Mouse (Mus musculus) retina, embryonic 14.5 days (tissue): ENCODE measurements around the gene Erich6b.

Experiments
- DNase-seq: peaks from one replicate; pipeline ENCODE4 v3.0.0-alpha.2; 2015; ENCODE audit warnings: low spot score

Gene Erich6b

GRCm38 (mm10) chr14:75642080-75642479, at the start of gene Erich6b:
TSS of gene Erich6b (plus strand) at chr14:75642259.
- DNase-seq, result no peak

GRCm38 (mm10) chr14:75592978-75593377, 49.1 kb upstream of the Erich6b start, which contains the start of gene Spert:
TSS of gene Spert (minus strand) at chr14:75593116.
- DNase-seq, result no peak

GRCm38 (mm10) chr14:75609176-75609575, 32.9 kb upstream of the Erich6b start:
- no peak for DNase-seq

GRCm38 (mm10) chr14:75616375-75616774, 25.7 kb upstream of the Erich6b start:
- DNase-seq, result no peak

- DNase-seq, result no peak
These were observed 19.1 kb upstream of the Erich6b start for GRCm38 (mm10) chr14:75622984-75623383.

- no peak for DNase-seq
These were observed 13.2 kb upstream of the Erich6b start for GRCm38 (mm10) chr14:75628870-75629269.

GRCm38 (mm10) chr14:75635350-75635749, 6.7 kb upstream of the Erich6b start:
- DNase-seq, result no peak

- no peak for DNase-seq
These were observed 6.0 kb upstream of the Erich6b start for GRCm38 (mm10) chr14:75636107-75636506.

GRCm38 (mm10) chr14:75637641-75638040, 4.4 kb upstream of the Erich6b start:
- DNase-seq, result no peak

- peak; percentile 69 for DNase-seq
These were observed 1.2 kb upstream of the Erich6b start for GRCm38 (mm10) chr14:75640846-75641245.

- no peak for DNase-seq
These were observed 690 bp upstream of the Erich6b start for GRCm38 (mm10) chr14:75641369-75641768.

GRCm38 (mm10) chr14:75645461-75645860, 3.4 kb downstream of the Erich6b start:
- no peak for DNase-seq

GRCm38 (mm10) chr14:75646060-75646459, 4.0 kb downstream of the Erich6b start:
- no peak for DNase-seq

- DNase-seq, result peak; percentile 28
These were observed 5.1 kb downstream of the Erich6b start for GRCm38 (mm10) chr14:75646968-75647829.

GRCm38 (mm10) chr14:75660936-75661335, 18.9 kb downstream of the Erich6b start:
- DNase-seq, result no peak

- no peak for DNase-seq
These were observed 19.5 kb downstream of the Erich6b start for GRCm38 (mm10) chr14:75661548-75661947.

GRCm38 (mm10) chr14:75665430-75666180, 23.5 kb downstream of the Erich6b start:
- no peak for DNase-seq

GRCm38 (mm10) chr14:75669085-75669645, 27.1 kb downstream of the Erich6b start:
- no peak for DNase-seq

GRCm38 (mm10) chr14:75676316-75676715, 34.3 kb downstream of the Erich6b start:
- no peak for DNase-seq

GRCm38 (mm10) chr14:75690428-75690827, 48.4 kb downstream of the Erich6b start:
- no peak for DNase-seq

GRCm38 (mm10) chr14:75696096-75696495, 54.0 kb downstream of the Erich6b start:
- no peak for DNase-seq

- no peak for DNase-seq
These were observed 55.9 kb downstream of the Erich6b start for GRCm38 (mm10) chr14:75697928-75698327.

GRCm38 (mm10) chr14:75706647-75707046, 64.6 kb downstream of the Erich6b start:
- no peak for DNase-seq
